Mouse (Mus musculus): Measurements from ENCODE around the gene Pde6d.

DNA sequence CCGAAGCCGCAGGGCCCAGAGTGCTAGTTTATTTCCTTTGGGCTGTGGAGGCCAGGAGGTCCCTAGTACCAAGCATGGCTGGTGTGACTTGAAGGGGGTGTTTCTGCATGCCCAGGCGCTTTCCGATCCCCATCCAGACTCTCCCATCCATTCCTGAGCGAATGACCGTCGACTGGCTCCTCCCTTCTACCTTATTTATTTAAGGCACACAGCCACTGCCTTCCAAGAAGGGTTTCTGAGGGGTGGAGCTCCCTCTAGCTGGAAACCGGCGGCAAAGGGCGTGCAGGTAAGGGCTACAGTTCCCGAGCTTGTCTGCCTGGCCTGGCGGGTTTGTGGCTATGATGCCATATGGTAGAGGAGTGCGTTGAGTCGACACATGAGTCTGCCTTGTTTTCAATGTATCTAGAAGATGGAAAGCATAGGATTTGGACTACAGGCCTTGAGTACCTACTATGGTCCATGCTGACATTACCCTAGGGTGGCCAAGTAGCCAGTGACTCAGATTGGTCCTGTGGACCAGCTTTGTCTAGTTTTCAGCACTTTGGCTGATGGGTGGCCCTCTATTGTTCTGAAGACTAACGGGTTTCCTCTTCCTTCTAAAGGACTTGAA is 53.8 kb downstream of the Pde6d start:
- TF ChIP-seq TAL1 (IDR thresholded peaks at IDR 0.05; ENCODE audit: low read length) (no peak), GATA1 (IDR thresholded peaks at IDR 0.05; ENCODE audit: low read length) (no peak)

All from erythroblast, embryonic 14.5 days (primary cell).